Mouse (Mus musculus) embryo, embryonic 11 days (tissue): Measurements from ENCODE around the gene Dexi.

Source experiments
- DNase-seq: peaks from one replicate; pipeline ENCODE4 v3.0.0-alpha.2; 2015

Dexi gene

DNA sequence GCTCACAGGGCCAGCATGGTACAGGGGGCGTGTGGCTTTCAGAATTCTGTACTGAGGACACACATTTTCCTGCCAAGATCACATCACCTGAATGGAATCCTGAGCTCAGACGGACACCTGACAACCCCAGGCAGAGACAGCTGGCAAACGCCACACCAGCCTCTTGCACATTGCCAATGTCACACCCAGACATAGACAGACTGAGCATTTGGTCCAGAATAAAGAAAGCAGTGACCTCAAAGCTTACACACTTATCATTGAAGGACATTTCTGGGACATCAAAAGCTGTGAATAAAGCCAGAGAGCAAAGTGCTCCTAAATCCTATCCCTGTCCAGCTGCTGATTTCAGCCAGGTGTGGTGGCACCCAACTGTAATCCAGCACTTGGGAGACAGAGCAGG lies 5.9 kb downstream of the Dexi start:
- no peak for DNase-seq

DNA sequence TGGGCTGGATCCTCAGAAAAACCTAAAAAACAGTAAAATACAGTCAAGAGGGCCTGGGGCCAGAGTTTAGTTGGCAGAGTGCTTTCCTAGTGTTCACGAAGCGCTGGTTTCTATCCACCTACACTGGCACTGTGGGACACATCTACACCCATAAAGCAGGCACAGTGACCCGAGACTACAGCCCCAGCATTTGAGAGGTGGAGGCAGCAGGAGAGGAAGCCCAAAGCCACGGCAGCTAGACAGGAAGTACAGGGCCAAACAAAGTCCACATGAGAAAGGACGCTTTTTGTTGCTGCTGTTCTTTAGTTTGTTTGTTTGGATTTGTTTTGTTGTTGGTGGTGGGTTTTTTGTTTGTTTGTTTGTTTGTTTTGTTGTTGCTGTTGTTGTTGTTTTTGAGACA lies 6.5 kb downstream of the Dexi start:
- no peak for DNase-seq

DNA sequence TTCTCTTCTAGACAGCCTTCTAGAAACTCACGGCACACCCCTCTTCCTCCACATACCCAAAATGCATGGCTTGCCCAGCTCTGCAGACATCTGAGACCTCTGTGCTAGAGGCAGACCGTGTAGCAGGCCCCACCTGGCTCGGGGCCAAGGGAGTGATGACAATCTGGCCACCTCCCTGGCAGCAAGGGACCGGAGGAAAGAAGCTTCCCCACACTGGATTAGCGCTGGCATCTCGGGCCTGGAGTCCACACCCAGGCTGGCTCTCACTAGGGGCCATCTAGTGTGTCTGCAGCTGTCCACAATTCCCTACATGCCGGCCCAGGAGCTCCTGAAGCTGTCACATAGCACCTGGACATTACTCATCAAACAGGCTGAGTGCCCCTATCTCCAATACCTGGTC lies 8.3 kb downstream of the Dexi start:
- DNase-seq = no peak

DNA sequence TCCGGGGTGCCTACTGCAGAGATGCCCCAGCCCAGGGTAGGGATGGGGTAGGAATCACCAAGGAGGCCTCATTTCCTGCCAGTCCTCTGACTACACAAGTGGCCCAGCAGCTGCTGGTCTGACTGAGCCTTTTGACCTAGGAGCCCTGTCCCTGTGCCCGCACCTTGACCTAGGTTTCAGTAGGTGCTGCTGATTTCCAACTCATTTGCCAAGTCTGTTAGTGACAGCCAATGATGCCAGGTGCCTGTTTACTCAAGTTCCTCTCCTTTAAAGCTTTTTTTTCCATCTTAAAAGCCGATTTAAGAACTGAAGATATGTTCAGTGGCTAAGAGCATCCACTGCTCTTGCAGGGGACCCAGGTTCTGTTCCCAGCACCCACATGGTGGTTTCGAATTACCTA lies 9.1 kb downstream of the Dexi start:
- no peak for DNase-seq

DNA sequence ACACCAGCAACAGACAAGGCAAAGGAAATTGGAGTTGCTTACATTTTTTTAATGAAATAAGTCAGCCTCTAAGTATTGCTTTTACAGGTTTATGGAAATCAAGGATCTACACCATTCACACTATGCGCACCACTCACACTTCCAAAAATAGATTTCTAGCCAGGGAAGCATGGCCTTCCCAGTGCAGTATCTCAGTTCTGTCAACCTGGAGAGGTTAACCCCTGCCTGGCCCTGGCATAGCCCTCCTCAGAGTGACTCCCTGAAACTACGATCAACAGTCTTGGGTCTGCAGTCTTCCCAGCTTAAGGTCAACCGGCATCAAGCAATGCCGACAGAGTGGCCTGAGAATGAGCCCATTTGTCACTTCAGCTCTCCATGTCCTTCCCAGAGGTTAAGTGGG lies 12.7 kb downstream of the Dexi start:
- no peak for DNase-seq

DNA sequence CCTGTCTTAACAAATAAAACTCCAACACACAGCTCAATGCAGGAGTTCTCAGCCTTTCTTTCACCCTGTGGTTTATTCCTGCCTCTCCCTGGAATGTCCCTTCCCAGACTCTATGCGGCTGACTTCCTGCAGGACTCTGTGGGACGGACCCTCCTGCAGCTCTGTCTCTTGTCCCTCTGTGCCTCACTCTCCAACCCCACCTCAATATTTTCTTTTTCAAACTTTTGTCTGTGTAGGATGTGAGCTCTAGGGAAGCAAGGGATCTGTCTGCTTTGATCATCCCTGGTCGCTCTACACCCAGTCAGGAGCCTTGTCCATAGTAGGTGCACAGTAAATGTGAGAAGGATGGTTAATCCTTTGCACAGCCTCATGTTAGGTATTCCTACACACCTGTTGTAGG lies 14.5 kb downstream of the Dexi start:
- no peak for DNase-seq

DNA sequence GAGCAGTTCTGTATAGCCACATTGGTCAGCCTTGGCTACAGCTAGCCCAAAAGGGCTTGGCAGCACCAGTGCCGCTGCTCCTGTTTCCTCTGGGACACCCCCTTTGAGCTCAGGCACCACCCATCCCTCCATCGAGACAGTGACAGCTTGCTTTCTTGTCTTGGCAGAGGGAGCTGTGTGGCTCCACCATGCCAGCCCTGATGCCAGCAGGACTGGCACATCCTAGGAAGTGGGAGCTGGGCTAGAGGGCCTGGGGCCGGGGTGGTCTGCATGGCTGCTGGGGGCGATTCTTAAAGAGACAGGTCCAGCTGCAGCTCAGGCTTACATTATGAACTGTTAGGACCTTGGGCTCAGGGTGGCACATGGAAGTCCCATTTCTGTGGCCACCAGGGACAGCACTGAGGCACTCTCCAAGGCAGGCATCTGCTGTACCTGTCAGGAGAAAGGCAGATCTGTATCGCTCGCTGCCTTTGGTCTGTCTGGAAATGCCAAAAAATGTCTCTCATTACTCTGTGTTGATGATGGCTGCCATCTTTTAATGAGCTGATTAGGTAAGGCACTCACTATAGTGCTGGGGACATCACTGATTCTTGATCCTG lies 15.7 kb downstream of the Dexi start:
- DNase-seq = no peak

DNA sequence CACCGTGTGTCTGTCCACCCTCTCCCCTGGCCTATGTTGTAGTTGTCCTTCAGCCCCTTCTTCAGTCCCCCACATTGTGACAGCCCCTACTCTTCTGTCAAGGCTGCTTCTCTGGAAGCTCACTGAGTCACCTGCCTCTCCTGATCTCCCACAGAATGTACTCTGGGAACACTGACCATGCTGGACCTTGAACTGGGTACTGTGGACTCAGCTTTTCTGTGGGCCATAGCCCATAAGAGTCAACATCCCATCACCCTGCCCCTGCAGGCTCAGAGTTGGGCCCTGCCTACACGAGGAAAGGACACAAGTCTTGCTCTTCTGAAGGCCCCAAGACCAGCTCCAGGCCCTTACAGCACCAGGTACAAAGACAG lies 17.3 kb downstream of the Dexi start:
- DNase-seq = no peak

DNA sequence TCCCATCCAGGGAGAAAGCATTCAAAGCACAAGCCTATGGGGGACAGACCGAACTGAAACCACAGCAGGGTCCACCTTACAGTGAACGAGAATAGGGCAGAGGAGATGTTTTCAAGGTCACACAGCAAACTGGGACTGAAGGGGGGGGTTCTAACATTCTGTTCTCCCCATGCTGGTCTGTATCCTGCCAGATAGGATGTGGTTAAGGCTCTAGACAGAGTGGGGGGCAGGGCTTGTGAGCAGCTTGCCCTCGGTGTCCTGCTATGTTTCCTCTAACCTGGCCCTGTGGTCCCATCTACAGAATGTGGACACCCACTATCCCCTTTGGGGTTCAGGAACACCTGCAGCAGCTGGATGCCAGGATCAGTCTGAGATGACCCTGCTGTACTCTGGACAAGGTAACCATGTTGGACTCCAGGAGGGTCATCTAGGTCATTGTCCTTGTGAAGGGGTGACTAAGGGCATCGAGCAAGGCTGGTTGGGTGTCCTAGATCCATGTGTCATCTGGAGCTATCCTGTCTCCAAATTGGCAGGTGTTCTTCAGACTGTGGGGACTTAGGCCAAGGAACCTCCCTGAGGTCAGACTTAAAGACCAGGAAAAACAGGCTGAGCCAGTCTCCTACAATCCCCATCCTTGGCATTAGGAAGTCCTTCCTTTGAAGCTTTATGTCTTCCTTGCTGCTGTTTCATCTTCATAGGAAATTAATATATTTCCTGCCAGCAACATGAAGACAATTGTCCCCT lies 17.8 kb downstream of the Dexi start:
- no peak for DNase-seq

DNA sequence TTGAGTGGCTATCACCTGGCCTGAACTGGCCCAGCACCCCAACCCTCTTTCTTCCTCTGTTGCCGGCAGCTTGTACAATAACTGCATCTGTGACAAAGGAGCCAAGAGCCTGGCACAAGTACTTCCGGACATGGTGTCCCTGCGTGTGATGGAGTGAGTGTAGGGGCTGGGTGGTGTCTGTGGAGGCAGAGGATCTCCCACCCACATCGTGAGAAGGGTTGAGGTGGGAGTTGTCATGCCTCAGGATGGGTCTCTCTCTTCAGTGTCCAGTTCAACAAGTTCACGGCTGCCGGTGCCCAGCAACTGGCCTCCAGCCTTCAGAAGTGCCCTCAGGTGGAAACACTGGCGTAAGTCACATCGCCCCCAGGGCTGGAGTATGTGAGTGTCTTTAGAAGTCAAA lies 19.2 kb downstream of the Dexi start:
- no peak for DNase-seq

DNA sequence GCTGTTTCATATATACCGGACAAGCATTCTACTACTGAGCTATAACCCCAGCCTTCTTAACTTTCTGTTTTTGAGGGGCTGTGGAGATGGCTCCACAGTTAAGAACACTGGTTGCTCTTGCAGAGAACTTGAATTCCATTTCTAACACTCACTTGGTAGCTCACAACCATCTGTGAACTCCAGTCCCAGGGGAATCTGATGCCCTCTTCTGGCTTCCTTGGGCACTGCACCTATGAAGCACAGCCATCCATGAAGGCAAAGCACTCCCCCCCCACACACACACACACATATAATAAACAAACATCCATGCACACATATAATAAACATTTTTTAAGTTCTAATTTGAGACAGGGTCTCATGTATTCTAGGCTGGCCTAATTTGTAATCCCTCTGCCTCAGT lies 20.0 kb downstream of the Dexi start:
- peak; percentile 60 for DNase-seq

DNA sequence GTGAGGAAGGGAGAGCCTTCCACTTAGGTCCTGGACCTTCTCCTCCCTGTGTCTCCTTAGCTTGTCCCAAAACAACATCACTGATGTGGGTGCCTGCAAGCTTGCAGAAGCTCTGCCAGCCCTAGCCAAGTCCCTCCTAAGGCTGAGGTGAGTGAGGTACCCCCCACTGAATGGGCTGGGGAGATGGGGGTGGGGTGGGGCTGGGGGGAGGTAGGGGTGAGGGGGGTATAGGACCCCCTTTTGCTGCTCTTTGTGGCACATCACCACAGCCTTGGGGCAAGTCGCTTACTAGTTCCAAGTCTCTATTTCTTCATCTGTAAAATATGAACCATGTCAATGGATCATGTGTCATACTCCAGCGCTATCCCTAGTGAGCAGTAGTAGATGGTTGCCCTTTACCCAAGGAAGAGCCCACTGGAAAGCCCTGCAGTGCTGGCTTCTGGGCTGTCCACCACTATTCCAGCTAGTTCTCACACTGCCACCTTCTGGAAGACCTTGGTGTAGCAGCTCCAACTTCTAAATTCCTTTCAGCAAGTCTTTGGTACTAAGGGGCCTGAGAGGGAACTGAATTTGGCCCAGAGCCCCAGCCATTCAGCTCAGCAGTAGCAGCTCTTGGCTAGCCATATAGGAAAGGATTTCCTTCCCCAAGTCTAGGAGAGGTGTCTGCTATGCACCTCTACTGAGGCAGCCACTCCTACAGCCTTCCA lies 21.8 kb downstream of the Dexi start:
- DNase-seq = peak; percentile 84

DNA sequence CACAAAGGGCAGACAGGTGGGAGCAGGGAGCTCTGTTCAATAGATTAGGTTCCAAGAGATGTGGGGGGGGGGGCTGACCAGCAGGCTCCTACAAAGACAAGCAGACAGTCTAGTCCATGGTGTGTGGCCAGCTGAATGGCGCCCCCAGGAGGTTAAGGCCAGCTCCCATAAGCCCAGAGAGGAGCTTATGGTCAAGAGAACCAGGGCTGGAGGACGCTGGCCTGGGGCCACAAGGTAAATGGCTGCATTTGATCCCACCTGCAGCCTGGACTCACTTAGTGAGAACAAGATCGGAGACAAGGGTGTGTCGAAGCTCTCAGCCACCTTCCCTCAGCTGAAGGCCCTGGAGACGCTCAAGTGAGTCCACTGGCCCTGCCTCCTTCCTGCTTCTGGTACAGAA lies 24.8 kb downstream of the Dexi start:
- no peak for DNase-seq

DNA sequence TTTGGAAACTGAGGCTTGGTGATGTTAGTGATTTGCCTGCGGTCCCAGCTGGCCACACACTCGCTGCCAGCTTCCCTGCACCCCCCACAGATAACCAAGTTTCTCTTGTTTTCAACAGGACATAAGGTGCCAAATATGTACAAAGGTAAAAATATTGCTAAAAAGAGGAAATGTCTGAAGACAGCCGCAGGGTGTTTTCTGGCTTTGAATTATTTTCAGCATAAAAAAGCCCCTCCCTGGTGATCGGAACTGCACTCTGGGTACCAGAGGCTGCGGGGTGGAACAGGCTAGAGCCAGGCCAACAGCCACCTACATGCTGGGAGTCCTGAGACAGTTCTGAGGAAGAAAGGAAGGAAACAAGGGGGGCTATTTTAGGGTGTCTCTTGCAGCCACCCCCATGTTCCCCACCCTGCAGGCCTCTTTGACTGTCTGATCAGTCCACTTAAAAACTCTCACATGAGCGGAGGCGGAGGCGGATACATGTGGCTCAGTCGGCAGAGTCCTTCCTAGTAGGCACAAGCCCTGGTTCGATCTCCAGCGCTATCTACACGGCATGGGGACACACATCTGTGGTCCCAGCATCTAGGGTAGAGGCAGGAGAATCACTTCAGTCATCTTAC lies 26.8 kb downstream of the Dexi start:
- DNase-seq = no peak

DNA sequence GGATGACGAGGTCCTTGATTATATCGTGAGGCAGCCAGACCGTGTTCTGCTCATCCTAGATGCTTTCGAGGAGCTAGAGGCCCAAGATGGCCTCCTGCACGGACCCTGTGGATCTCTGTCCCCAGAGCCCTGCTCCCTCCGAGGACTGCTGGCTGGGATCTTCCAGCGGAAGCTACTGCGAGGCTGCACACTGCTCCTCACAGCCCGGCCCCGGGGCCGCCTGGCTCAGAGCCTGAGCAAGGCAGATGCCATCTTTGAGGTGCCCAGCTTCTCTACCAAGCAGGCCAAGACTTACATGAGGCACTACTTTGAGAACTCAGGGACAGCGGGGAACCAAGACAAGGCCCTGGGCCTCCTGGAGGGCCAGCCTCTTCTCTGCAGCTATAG lies 31.7 kb downstream of the Dexi start:
- no peak for DNase-seq

DNA sequence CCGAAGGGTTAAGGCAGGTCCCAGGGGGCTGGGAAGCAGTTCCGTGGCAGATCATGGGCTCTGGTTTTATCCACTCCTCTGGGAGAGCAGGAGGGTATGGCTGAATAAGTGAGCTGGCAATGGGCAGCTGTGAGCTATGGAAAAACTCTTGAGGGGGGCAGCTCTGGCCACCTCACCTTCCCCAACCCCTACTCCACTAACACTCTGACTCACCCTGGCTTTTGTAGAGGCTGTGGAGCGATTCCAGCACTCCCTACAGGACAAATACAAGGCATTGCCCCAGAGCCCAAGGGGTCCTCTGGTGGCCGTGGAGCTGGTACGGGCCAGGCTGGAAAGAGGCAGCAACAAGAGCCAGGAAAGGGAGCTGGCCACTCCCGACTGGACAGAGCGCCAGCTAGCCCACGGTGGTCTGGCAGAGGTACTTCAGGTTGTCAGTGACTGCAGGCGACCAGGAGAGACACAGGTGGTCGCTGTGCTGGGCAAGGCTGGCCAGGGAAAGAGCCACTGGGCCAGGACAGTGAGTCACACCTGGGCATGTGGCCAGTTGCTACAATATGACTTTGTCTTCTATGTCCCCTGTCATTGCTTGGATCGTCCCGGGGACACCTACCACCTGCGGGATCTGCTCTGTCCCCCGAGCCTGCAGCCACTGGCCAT lies 32.2 kb downstream of the Dexi start:
- DNase-seq = no peak

DNA sequence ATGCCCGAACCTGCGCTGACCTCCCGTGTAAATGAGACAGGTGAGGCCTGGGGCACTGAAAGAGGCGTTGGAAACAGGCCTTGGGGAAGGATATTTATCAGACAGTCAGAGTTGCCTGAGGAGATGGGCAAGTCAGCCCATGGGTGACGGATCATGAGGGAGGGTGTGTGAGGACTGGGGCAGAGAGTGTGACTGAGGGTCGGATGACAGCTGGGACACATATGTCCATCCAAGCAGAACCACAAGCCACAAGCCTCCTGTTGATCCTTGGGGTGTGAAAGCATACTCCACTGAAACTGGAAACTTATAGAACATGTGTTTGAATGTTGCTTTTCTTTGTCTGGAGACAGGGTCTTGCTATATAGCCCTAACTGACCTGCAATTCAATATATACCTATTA lies 34.2 kb downstream of the Dexi start:
- no peak for DNase-seq

DNA sequence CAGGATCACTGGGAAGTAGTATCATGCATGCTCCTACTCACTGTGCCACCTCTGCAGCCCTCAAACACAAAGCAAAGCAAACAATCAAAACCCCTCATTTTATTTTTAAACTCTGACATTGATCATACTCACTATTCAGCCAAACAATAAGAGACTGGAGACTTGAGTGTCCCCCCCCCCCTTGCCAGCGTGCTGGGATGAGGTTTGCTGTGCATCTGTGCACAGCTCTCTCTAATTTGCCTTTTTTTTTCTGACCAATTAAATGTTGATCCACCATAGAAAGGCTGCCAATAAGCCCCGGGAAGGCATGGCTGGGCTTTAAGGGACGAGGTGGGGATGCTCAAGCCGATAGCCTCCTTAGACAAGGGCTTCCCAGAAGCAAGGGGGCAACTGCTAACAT lies 35.4 kb downstream of the Dexi start:
- DNase-seq = no peak

DNA sequence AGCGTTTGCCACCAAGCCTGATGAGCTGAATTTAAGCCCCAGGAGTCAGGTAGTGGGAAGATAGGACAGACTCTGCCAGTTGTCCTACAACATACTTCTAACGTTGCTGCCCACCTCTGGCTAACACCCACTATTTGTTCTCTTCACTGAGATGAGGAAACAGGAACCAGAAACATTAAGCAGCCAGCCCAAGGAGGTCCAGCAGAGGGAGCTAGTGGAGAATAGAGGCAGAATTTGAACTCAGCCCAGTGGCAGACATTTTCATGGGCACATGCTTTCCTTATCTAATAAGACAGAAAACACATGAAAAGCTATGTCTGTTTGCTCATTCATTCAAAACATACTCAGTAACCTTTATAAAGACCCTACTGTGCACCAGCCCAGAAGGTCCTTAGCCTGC lies 39.8 kb downstream of the Dexi start:
- DNase-seq = no peak

DNA sequence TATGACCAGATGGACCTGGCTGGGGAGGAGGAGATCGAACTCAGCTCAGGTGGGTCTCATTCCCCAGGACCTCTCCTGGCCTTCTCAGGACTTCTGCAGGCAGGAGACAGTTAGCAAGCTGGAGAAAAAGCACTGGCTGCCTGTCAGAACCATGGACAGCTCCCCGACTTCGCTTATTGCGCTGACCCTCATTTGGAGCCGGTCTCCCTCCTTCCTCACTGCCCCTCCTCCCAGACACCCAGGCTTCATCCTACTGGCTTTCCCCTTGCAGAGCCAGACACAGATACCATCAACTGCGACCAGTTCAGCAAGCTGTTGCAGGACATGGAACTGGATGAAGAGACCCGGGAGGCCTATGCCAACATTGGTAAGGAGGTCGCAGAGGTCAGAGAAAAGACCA lies 41.0 kb downstream of the Dexi start:
- DNase-seq = peak; percentile 82

DNA sequence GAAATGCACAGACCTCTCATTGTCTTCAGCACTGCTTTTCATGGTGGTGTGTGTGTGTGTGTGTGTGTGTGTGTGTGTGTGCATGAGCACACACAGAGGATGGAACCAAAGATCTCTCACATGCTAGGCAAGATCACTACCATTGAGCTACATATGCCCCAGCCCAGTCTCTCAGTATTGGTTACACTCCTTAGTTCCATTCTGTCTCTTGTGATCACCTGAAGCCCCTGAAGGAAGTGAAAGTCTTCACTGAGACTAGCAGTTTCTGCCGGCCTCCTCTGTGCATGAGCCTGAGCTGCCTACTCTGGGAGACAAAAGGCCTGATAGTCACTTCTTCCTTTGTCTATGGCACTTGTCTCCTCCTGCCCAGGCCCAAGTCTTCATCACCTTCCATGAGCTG lies 43.7 kb downstream of the Dexi start:
- DNase-seq = no peak

DNA sequence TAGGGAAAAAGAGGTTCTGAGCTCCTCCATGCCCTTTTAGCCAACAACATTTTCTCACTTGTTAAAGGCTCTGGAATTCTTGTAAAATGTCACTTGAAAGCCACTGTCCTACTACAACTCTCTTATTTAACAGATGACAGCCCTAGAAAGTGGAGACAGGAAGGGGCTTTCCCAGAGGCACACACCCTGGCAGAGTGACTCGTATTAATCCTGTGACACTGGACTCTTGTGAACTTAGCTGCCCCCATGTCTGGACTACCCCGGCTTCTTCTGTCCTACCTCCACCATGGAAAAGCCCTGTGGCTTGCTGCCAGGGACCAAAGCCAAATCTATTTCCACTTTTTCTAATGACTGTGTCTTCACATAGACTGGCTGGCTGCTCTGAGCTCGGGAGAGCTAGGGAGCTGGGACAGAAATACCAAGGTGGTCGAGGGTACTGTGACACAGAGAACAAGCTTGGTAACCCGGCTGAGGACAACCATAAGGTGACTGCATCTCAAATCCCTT lies 44.7 kb downstream of the Dexi start:
- DNase-seq = no peak

DNA sequence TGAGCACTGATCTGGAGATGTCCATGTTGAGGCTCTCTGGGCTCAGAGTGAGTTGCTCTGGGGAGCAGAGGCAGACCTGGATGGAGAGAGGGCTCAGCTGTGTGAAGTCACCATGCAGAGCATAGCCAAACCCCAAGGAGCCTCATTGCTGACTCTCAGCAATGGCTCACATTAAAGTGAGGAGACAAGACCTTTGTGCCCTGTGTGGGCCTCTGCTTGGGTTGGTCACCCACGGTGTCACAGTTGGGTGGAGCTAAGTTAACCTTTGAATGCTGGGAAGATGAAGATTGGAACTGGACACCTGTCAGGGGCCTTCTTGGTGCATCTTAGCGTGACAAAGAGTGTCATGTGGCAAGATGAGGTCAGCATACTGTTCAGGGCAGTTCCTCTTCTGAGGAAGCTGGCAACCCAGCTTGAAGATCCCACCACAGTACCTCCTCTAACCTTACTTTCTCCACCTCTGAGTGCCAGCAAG lies 47.0 kb downstream of the Dexi start:
- DNase-seq = no peak
